Mouse (Mus musculus) left cerebral cortex, adult 11 months (tissue): Measurements from ENCODE around the gene Slc50a1.

Source experiments
- DNase-seq: peaks from one replicate; pipeline ENCODE4 v3.0.0; 2022; ENCODE audit warnings: low spot score

Gene Slc50a1

DNA sequence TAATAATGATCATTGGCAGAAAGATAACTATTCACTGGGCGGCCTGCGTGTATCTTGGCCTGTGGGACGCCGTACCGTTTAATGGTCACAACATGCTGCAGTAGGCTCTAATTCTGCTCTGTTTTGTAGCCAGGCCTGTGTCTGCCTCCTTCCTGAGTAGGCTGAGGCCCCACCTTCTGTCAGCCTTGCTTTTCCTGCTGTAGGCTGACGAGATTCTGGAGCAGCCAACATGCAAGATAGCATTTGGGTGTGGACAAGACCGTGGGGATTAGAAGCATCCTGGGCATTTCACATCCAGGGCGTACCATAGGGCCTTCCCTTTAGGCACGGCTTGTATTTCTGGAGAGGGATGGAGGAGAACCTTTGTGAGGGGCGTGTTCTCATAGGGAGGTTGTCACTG is 8.0 kb downstream of the Slc50a1 start:
- no peak for DNase-seq

DNA sequence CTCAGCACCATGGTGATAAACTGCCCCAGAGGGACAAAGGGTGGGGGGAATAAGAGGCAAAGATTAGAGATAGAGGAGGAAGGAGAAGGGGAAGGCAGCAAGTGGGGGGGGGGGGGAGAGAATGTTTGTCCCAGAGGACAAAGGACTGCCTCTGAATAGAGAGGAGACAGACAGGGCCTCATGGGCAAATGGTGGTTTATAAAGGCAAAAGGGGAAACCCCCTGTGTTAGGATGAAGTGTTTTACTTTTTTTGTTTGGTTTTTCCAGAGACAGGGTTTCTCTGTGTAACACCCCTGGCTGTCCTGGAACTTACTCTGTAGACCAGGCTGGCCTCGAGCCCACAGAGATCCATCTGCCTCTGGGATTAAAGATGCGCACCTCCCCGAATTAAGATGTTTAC is 10.2 kb downstream of the Slc50a1 start:
- no peak for DNase-seq

DNA sequence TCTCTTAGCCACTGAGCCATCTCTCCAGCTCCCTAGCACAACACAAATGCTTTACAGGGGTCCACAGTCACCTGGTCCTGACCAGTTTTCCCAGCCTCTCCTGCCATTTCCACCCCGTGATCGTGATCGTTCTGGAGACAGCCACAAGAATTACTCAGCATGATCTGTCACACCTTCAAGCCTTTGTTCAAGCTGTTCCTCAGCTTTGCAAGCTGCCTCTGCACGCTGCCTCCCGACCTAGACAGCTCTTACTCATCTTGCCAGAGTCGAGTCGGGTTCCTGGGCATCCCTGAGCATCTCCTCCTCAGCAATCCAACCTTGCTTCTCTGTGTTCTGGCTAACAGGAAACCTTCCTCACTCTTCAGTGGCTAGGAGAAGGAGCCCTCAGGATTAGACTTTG is 11.3 kb downstream of the Slc50a1 start, which contains the start of gene Dpm3:
Gene Dpm3 (plus strand): TSS at position 283 of the 400 bp plus-strand sequence.
- no peak for DNase-seq

DNA sequence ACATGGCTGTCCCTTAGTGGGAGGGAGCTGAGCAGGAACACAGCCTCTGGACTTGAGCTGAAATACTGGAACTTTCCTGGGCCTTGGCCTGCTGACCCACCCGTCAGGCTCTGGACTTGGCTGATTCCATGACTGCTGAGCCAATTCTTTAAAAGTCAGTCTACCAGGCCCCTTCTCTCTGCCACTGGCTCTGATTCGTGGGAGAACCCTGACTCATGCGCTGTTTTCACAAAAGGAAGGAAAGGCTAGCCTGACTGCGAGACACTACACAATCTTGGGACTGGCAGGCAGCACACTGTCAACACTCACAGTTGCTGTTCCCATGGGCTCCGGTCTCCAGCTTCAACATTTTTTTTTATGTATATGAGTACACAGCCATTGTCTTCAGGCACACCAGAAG is 14.2 kb downstream of the Slc50a1 start:
- DNase-seq = no peak

DNA sequence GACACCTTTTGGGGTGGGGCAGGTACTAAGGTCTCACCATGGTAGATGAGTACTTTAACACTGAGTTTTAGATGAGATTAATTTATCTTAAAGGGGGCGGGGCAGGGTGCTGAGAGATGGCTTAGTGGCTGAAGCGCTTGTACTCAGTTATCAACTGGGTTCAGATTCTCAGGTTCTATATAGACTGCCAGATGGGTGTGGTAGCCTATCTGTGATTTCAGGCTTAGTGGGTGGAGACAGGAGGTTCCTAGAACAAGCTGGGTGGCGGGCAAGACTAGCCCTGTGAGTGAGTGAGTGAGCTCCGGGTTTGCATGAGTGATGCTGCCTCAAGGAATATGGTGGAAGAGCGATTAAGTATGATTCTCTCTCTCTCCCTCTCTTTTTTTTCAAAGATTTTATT is 15.4 kb downstream of the Slc50a1 start:
- no peak for DNase-seq

DNA sequence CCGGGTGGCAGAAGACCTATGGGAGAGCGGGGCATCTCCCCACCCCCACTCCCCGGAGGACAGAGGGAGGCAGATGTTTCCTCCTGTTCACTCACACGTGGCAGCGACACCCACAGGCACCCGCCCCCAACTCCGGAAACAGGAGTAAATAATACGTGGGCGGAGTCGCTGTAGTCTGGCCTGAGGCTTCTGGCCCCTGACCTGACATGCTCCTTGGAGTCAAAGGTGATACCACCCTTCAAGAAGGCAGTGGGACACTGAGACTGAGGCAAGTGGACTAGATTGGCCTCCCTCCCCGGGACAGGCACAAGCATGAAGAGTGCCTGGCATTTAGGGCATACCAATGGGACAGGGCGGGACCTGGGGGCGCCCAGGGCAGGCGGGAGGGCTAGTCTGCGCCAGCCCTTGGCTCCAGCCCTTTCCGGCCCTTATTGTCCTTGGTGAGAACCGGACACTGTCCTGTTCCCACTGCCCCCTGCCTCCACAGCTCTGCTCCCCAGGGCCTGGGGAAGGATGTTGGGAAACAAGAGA is 18.9 kb downstream of the Slc50a1 start:
- no peak for DNase-seq

DNA sequence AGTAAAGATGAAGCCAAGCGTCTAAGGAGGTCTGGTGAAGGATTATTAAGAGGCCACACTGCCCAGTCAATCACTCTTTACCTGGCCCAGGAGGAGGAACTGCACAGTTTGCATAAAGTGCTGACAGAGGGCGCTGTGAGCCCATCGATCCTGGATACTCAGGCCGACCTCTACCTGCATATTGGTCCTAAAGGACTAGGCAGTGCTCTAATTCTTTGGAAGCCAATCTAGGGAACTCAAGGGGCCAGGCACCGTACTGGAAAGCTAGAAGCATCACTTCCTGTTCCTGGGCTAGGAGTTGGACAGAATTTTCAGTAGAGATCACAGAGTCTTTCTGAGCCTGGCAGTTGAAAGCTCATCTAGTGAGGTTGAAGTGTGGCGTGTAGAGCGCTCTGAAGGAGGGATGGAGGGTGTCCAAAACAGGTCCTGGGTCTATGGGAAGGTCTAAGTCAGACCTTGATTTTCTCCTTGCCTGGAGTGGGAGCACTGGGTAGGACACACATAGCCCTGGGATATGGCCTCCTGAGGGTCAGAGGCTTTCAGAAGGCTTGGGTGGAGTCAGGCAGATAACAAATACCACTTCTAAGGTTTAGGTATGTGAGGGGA is 19.8 kb downstream of the Slc50a1 start:
- no peak for DNase-seq

DNA sequence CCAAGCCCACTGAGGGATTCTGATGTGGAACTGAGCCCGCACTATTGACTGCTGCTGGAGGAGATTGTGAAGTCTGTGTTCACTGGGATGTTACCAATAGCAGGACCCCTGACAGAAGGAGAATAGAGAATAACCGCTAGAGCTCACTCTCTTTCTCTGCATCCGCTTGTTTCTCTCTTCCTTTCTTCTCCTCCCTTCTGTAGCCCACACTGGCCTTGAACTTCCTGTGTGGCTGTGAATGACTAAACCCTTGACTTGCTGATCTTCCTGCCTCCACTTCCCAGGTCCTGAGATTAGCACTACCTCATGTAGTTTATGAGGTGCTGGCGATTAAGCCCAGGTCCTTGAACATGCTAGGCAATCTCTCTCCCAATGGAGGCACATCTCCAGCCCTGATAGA is 22.9 kb downstream of the Slc50a1 start:
- DNase-seq = no peak

DNA sequence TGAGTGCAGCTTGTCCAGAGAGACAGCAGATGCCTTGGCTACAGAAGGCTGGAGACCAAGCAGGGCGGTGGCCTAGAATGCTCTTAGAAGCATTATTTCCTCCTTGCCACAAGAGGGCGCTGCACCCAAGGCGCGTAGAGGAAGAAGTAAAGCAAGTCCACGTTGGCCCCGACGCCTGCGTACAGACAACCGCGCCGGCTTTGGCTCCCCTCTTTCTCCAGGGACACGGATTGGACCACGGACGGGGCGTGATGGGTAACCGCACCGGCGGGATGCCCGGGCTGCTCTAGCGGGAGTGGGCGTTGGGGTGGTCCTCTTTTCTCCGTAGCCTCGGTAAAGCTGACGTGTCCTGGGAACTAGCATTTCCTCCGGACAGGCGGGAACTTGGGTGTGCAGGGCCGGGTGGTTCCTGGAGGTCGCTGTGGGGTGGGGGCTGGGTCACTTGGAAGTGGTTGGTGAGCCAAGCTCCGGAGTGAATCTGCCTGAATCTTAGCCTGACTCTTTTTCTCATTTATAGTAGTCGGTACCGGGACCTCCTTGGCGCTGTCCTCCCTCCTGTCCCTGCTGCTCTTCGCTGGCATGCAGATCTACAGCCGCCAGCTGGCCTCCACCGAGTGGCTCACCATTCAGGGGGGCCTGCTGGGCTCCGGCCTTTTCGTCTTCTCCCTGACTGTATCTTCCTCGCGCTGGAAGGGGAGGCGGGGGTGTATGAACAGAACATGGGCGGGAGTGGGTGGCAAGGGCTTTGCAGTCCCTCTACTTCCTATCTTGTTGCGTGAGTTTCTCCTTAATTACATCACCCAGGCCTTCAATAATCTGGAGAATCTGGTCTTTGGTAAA is 23.9 kb downstream of the Slc50a1 start, which contains the start of gene Trim46:
Gene Trim46 (minus strand): TSS at position 49 of the 840 bp plus-strand sequence.
- DNase-seq = peak; percentile 87

DNA sequence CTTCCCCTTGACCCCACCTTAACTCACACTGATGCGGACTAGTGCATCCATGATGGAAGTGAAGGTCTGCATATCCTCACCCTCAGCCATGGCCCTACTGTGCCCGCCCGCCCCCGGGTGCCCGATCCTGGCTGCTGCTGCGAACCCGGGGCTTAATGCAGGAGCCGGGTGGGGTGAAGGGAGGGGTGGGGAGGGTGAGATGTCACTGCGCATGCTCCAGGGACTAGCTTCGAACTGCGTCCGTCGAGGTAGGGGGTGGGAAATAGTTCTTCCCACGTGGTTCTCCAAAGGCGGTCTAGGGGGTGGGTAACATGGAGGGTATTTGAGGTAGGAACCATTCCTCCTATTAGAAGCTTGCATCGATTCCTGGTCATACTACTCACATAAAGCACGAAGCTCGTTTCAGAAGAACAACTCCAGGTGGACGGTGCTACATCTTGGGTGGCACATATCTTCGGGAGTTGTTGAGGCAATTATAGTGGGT is 24.6 kb downstream of the Slc50a1 start, which contains the start of gene Krtcap2:
Gene Krtcap2 (plus strand): TSS at position 279 of the 484 bp plus-strand sequence.
- DNase-seq = no peak

DNA sequence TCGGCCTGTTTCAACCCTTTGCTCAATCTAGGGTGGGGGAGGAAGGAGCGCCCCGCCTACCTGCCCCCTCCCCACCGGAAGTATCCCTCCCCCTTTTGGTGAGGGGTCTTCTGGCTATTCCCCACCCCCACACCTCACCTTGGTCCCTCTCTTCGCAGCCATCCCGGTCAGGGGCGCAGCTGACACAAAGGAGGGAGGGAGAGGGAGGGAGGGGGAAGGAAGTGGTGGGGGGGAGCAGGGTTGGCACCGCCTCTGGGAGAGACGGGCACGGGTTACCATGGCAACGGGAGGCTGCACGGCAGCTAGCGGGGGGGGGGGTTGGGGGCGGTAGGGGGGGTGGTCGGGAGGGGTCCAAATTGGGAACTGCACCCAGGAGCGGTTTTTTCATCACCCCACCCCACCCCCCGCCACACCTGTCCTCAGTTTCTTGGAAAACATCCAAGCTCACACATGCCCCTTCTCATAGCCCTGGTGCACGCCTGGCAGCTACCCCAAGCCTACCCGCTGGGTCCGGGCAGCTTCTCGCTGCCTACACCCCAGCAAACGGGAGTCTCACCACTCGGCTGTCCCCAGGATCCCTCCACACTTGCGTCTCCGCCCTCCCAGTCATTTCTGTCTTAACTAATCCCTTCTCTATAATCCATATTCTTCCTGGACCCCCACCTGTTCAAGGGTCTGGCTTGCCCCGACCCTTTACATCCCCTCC is 25.2 kb downstream of the Slc50a1 start:
- DNase-seq = no peak

DNA sequence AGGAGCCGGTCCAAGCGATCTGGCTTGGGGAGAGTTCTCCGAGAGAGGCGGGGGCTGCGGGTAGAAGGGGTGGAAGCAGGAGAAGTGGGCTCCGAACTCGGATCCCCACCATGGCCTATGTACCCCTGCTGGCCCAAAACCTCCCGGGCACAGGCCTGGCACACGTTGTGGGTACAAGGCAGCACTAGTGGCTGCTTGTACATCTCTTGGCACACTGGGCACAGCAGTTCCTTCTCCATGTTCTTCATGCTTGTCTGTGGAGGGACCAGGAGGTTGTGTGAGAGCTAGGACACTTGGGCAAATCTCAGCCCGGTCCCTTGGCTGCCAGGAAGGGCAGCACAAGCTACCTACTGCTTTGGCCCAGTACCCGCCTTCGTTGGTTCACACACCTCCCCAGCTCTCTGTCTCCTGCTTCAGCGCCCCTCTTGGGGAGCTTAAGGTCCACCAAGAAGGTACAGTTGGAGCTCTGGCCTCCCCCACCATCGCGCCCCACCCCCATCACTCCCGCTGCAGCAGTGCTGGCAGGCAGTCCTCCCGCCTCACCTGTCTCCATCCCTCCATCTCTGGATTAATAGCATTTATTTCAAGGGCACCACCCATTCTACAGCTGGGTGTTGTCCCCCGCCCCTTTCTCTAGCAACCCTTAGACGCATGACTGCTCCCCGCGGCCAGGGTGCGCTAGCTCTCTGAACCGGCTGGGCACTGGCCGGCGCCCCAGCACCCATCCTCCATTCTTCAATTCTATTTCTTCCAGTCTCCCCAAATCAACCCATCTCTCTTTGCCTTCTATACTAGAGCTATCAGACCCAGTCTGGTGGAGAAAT is 26.0 kb downstream of the Slc50a1 start:
- no peak for DNase-seq

DNA sequence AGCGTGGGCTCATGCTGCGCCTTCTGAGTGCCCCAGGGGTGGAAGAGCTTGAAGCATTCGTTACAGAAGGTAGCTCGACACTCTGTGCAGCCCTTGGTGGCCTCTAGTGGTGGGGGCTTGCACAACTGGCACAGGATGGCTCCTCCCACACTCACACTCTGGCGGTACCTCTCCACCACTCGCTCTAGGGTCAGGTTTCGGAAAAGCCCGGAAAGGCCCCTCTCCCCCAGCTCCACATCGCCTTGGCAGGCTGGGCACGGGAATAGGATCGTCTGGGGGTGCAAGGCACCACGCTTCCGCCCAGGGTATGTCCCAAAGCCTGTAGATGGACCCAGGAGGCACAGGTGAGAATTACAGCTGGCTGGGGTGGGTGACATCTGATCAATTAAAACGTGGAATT is 26.8 kb downstream of the Slc50a1 start:
- no peak for DNase-seq

DNA sequence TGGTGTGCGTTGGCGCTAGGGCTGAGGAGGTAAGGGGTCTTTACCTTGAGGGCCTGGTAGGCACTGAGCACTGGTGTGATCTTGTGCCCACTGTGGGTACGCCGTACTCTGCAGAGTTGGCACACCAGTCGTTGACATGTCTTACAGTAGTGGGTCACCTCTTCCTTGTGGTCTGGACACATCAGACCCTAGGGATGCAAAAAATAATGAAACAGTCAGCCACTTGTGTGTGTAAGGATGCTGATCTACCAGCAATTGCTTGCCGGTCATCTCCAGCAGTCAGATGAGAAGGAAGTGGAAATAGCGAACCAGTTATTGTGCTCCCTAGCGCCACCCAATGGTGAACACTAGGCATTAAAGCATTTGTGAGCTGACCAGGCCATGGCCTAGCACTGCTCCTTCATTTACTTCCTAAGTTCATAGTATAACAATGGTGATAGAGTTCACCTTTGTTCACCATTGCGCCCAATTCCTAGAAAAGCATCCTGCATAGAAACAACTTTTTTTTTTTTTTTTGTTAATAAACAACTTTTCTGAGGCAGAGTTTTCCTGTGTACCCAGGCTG is 28.0 kb downstream of the Slc50a1 start:
- no peak for DNase-seq

DNA sequence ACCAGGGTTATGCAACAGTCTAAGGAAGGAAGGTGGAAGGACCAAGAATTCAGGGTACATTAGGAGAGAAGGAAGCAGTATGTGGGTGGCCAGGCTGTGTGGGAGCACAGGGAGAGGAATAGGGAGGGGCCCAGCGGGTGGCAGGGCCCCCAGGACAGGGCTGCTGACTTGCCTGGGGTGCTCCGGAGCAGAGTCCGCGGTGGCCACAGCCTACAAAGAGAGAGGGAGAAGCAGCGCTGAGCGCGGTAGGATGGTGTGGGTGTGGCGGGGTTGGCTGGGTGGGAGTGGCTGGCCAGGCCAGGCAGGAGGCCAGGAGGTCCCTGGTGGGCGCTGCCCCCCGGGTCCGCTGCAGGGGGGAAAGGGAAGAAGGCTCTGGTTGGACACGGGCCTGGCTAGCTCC is 31.9 kb downstream of the Slc50a1 start:
- DNase-seq = no peak

DNA sequence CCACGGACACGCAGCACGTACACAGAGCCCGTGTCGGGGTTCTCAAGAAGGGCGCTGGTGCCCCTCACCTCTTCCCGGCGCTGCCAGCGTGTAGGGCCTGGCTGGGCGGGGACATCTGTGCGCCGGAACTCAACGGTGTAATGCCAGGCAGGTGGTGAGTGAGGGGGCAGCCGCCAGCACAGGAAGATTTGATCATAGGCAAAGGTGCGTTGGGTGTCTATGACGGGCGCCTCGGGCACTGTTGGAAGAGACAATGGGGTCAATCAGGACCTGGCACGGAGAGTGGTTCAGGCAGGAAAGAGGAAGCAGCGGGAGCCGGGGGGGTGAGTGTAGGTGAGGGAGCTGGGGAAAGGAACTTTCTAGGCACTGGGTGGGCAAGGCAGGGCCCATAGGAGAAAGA is 32.7 kb downstream of the Slc50a1 start:
- no peak for DNase-seq

DNA sequence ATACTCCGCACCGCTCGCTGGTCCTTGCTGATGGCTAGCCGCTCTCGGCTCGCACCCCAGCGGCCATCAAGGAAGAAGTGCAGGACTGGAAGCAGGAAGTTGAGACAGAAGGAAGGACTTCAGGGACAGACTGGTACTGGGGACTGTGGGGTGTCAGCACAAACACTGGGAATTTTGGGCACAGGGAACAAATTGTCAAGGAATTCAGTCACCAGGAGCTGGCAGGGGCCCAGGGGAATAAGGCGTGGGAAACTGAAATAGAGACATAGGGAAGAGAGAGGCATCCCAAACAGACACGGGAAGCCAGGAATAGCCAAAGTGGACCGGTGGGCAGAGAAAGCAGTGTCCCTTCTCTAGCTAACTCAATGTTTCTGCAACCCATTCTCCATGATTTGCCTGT is 33.9 kb downstream of the Slc50a1 start:
- DNase-seq = no peak

DNA sequence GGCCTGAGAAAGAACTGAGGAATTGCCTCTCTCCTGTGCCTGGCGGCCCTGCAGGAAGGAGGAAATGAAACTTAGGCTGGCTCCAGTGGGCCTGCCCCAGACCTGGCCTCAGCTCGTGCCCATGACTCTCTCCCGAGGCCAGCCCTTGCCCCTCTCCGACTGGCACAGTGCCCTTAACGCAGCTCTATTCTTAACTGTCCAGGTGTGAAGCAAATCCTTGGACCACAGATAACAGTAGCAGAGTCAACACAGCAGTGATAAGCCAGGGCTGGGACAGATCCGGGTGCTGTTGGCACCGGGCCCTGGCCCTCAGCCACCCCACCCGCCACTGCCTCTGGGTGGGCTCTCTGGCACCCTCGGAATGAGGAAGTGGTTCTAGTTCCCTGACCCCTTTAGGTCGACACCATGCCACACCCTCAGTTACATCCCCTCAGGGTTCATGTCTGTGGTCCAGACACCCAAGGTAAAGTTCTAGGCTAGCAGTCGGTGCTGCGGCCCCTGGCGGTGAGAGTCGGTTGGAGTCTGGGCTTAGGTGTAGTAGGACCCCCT is 36.7 kb downstream of the Slc50a1 start:
- DNase-seq = no peak

DNA sequence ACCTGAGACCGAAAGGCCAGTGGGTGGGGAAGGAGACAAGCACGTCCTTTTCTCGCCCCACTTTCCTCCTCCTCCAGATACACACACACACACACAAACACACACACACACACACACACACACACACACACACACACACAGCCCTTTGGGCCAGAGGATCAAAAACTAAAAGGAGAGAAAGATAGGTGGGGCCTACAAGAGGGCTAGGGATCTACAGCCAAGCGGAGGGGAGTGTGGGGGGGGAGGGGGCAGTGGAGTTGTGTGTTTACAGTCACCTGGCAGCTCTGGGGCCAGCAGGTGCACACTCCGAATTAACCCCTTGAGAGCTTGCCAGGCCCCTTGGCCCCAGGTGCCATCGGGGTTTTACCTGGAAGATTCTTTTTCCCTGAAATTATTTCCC is 37.8 kb downstream of the Slc50a1 start:
- DNase-seq = no peak

DNA sequence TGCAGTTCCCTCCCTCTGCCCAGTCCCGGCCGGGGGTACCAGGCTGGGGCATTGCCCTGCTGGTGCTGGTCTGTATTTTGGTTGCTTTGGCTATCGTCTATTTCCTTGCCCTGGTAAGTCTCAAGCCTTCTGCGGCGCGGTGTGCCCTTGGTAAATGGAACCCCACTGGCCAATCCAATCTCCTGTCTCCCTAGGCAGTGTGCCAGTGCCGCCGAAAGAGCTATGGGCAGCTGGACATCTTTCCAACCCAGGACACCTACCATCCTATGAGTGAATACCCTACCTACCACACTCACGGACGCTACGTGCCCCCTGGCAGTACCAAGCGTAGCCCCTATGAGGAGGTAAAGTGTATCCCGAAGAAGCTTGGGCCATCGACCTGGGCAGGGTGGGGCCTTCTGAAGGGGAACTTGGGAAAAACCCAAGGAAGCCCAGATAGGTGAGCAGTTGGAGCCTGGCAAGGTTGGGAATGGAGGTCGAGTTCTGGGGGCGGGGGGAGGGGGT is 38.5 kb downstream of the Slc50a1 start:
- DNase-seq = no peak

DNA sequence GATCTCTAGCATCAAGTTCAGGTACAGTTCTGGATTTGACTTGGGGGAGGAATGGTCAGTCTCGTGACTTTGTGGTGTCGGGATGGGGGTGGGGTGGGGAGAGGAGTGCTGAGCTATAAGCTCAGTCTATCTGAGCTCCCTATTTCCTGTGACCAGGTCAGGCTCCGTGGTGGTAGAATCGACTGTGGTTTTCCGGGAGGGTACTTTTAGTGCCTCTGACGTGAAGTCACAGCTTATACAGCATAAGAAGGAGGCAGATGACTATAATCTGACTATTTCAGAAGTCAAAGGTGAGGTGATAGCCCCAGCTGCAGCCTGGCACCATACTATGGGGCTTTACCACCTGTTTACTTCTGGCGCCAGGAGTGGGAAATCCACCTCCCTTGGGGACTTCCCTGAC is 39.0 kb downstream of the Slc50a1 start:
- DNase-seq = no peak
